Mouse (Mus musculus): ENCODE results near the gene Gm11009. TPM values are rescaled to one million over a fixed set of nuclear protein-coding genes. Genes with fewer than 3 reads are reported as not detected.

The Gm11009 gene
- not detected in 2 replicates for polyA plus RNA-seq (2012; rRNA removed)

DNA sequence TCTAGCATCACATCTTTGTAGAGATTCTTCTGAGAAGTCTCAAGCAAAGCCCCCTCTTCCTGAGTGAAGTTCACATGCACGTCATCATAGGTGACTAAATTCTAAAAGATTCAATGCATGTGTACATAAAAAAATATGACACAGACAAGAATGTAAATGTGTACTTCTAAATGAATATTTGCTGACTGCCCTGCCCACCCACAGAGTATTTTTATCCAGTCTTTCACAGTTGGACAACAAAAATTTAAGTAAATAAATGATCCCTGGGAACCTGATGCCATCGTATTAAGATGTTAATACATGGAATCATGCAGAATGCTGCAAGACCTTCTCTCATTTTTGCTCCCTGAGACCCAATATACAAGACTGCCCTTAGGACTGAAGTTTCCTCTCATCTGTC lies at the start of gene Gm11009:
Gm11009 (minus strand) TSS at position 101 of the 400 bp plus-strand sequence.

Other genes starting within 250 kb of the Gm11009 start
- gene Gm2004, start 169.7 kb downstream of the Gm11009 start, polyA plus RNA-seq (2012; rRNA removed), result 1.0 and 3.8 TPM in 2 replicates
- 5.3 and 5.7 TPM in 2 replicates for gene 2210418O10Rik, start 92.9 kb downstream of the Gm11009 start, polyA plus RNA-seq (2012; rRNA removed)
- 0.72 and 1.9 TPM in 2 replicates for gene Gm14435, start 104.1 kb upstream of the Gm11009 start, polyA plus RNA-seq (2012; rRNA removed)
- gene Gm14434, start 167.3 kb upstream of the Gm11009 start, polyA plus RNA-seq (2012; rRNA removed), result 4.4 and 15.0 TPM in 2 replicates
- gene Zfp967, start 201.6 kb upstream of the Gm11009 start, polyA plus RNA-seq (2012; rRNA removed), result not detected in 2 replicates